Mouse (Mus musculus) fat pad, adult 2 months (tissue): Measurements from ENCODE around the gene Angptl8.

Experiments
- DNase-seq: peaks from one replicate; pipeline ENCODE4 v3.0.0-alpha.2; 2011; ENCODE audit warnings: low read depth, low spot score; ENCODE audit errors: extremely low read depth

The Angptl8 gene

GRCm38 (mm10) chr9:21811170-21811569, 24.1 kb upstream of the Angptl8 start:
- no peak for DNase-seq

GRCm38 (mm10) chr9:21816716-21817305, 18.5 kb upstream of the Angptl8 start:
- DNase-seq, result no peak

GRCm38 (mm10) chr9:21818125-21818524, 17.2 kb upstream of the Angptl8 start:
- DNase-seq, result no peak

GRCm38 (mm10) chr9:21818561-21818960, 16.7 kb upstream of the Angptl8 start:
- DNase-seq, result no peak

- no peak for DNase-seq
Observed at GRCm38 (mm10) chr9:21819181-21819729, 16.1 kb upstream of the Angptl8 start.

- DNase-seq, result no peak
Observed at GRCm38 (mm10) chr9:21820183-21820582, 15.1 kb upstream of the Angptl8 start.

- DNase-seq, result no peak
Observed at GRCm38 (mm10) chr9:21822686-21823085, 12.6 kb upstream of the Angptl8 start.

GRCm38 (mm10) chr9:21823957-21824356, 11.4 kb upstream of the Angptl8 start:
- DNase-seq, result no peak

GRCm38 (mm10) chr9:21824366-21824765, 10.9 kb upstream of the Angptl8 start:
- no peak for DNase-seq

GRCm38 (mm10) chr9:21829834-21830460, 5.4 kb upstream of the Angptl8 start:
- DNase-seq, result no peak

- DNase-seq, result no peak
Observed at GRCm38 (mm10) chr9:21830461-21830850, 4.9 kb upstream of the Angptl8 start.

GRCm38 (mm10) chr9:21830936-21831335, 4.4 kb upstream of the Angptl8 start:
- no peak for DNase-seq

- no peak for DNase-seq
Observed at GRCm38 (mm10) chr9:21831558-21832240, 3.6 kb upstream of the Angptl8 start.

- no peak for DNase-seq
Observed at GRCm38 (mm10) chr9:21837690-21838089, 2.4 kb downstream of the Angptl8 start.

- DNase-seq, result no peak
Observed at GRCm38 (mm10) chr9:21840115-21840787, 4.9 kb downstream of the Angptl8 start.

- no peak for DNase-seq
Observed at GRCm38 (mm10) chr9:21841340-21841739, 6.0 kb downstream of the Angptl8 start.

GRCm38 (mm10) chr9:21842391-21842790, 7.1 kb downstream of the Angptl8 start:
- DNase-seq, result no peak

- no peak for DNase-seq
Observed at GRCm38 (mm10) chr9:21843086-21843485, 7.8 kb downstream of the Angptl8 start.

- DNase-seq, result no peak
Observed at GRCm38 (mm10) chr9:21845381-21846080, 10.2 kb downstream of the Angptl8 start.

- no peak for DNase-seq
Observed at GRCm38 (mm10) chr9:21846755-21847341, 11.5 kb downstream of the Angptl8 start.
